Mouse (Mus musculus) layer of hippocampus, adult 8-10 months (tissue): ENCODE data around the gene Abraxas2. TPM values are rescaled to one million over a fixed set of nuclear protein-coding genes. Genes with fewer than 3 reads are reported as not detected.

Experiments
- DNase-seq, 2 experiments: peaks; one replicate each; pipeline ENCODE4 v3.0.0; 2022; ENCODE audit warnings: low spot score in 2 of 2
- total RNA-seq, 4 experiments: library from RNA; stranded (reverse); gene quantifications; 2 replicates each; pipeline ENCODE4 v1.2.4; 2022

Abraxas2 gene
- total RNA-seq, 4 experiments from 2014 or later = 27.3 to 32.3 (median 29.8) TPM

- no peak for DNase-seq
Observed at GRCm38 (mm10) chr7:132853361-132853760, 5.7 kb upstream of the Abraxas2 start.

GRCm38 (mm10) chr7:132853946-132854345 lies 5.1 kb upstream of the Abraxas2 start:
- DNase-seq = peak in 1 of 2 experiments; percentile 15

GRCm38 (mm10) chr7:132856083-132856482 lies 2.9 kb upstream of the Abraxas2 start:
- no peak for DNase-seq

GRCm38 (mm10) chr7:132858043-132858608 lies 899 bp upstream of the Abraxas2 start:
- DNase-seq = no peak

GRCm38 (mm10) chr7:132866316-132866715 lies 7.3 kb downstream of the Abraxas2 start:
- DNase-seq = no peak

GRCm38 (mm10) chr7:132873043-132873442 lies 14.0 kb downstream of the Abraxas2 start:
- no peak for DNase-seq

GRCm38 (mm10) chr7:132875391-132876086 lies 16.5 kb downstream of the Abraxas2 start:
- DNase-seq = no peak

GRCm38 (mm10) chr7:132880276-132880675 lies 21.3 kb downstream of the Abraxas2 start:
- no peak for DNase-seq

- DNase-seq = no peak
Observed at GRCm38 (mm10) chr7:132882343-132882742, 23.3 kb downstream of the Abraxas2 start.

GRCm38 (mm10) chr7:132884031-132884430 lies 25.0 kb downstream of the Abraxas2 start:
- DNase-seq = no peak

GRCm38 (mm10) chr7:132887019-132887804 lies 28.2 kb downstream of the Abraxas2 start:
- DNase-seq = no peak

- no peak for DNase-seq
Observed at GRCm38 (mm10) chr7:132888052-132888451, 29.0 kb downstream of the Abraxas2 start.

- no peak for DNase-seq
Observed at GRCm38 (mm10) chr7:132888518-132889249, 29.7 kb downstream of the Abraxas2 start.

GRCm38 (mm10) chr7:132889691-132890090 lies 30.7 kb downstream of the Abraxas2 start:
- DNase-seq = no peak

GRCm38 (mm10) chr7:132890201-132890600 lies 31.2 kb downstream of the Abraxas2 start:
- no peak for DNase-seq

- no peak for DNase-seq
Observed at GRCm38 (mm10) chr7:132891561-132892310, 32.7 kb downstream of the Abraxas2 start.

- no peak for DNase-seq
Observed at GRCm38 (mm10) chr7:132892311-132892661, 33.3 kb downstream of the Abraxas2 start.

- DNase-seq = no peak
Observed at GRCm38 (mm10) chr7:132892806-132893205, 33.8 kb downstream of the Abraxas2 start.

GRCm38 (mm10) chr7:132893336-132893735 lies 34.3 kb downstream of the Abraxas2 start:
- no peak for DNase-seq

GRCm38 (mm10) chr7:132894841-132895555 lies 36.0 kb downstream of the Abraxas2 start:
- DNase-seq = no peak
